Mouse (Mus musculus): Measurements from ENCODE around the gene Bcl9l.
A peak's percentile ranks its signal among the peaks of the same experiment; 100 is the strongest.
"Not testable (repeated sequence)": the region's sequence is repeated elsewhere in the genome, so short reads cannot be mapped to it uniquely, and the experiment has no call there.

Gene Bcl9l

GRCm38 (mm10) chr9:44482552-44482951, at the start of gene Bcl9l:
Gene Bcl9l, plus strand, starts transcription at chr9:44482825.
- peak; percentile 90 for DNase-seq (ENCODE audit: low spot score in 2 of 2)

- DNase-seq (ENCODE audit: low spot score in 2 of 2): no peak
Observed at GRCm38 (mm10) chr9:44435747-44436146, 46.9 kb upstream of the Bcl9l start.

GRCm38 (mm10) chr9:44440961-44441360, 41.7 kb upstream of the Bcl9l start, which contains the start of gene Foxr1:
Gene Foxr1, minus strand, starts transcription at chr9:44441136.
- no peak for DNase-seq (ENCODE audit: low spot score in 2 of 2)

GRCm38 (mm10) chr9:44444402-44445025, 38.1 kb upstream of the Bcl9l start:
- not testable (repeated sequence) for DNase-seq (ENCODE audit: low spot score in 2 of 2)

- DNase-seq (ENCODE audit: low spot score in 2 of 2): no peak
Observed at GRCm38 (mm10) chr9:44450387-44450786, 32.2 kb upstream of the Bcl9l start.

- DNase-seq (ENCODE audit: low spot score in 2 of 2): peak in 1 of 2 experiments; percentile 81
Observed at GRCm38 (mm10) chr9:44454132-44454890, 28.3 kb upstream of the Bcl9l start.

- no peak for DNase-seq (ENCODE audit: low spot score in 2 of 2)
Observed at GRCm38 (mm10) chr9:44454891-44455220, 27.8 kb upstream of the Bcl9l start, which contains the start of gene Upk2. Gene Upk2, minus strand, starts transcription at chr9:44454976.

GRCm38 (mm10) chr9:44457035-44457742, 25.4 kb upstream of the Bcl9l start:
- peak; percentile 83 to 89 for DNase-seq (ENCODE audit: low spot score in 2 of 2)

- DNase-seq (ENCODE audit: low spot score in 2 of 2): no peak
Observed at GRCm38 (mm10) chr9:44461950-44462349, 20.7 kb upstream of the Bcl9l start.

- no peak for DNase-seq (ENCODE audit: low spot score in 2 of 2)
Observed at GRCm38 (mm10) chr9:44468224-44468623, 14.4 kb upstream of the Bcl9l start.

- DNase-seq (ENCODE audit: low spot score in 2 of 2): no peak
Observed at GRCm38 (mm10) chr9:44468800-44469199, 13.8 kb upstream of the Bcl9l start.

GRCm38 (mm10) chr9:44473184-44473583, 9.4 kb upstream of the Bcl9l start:
- DNase-seq (ENCODE audit: low spot score in 2 of 2): no peak

- DNase-seq (ENCODE audit: low spot score in 2 of 2): no peak
Observed at GRCm38 (mm10) chr9:44474327-44474726, 8.3 kb upstream of the Bcl9l start.

- no peak for DNase-seq (ENCODE audit: low spot score in 2 of 2)
Observed at GRCm38 (mm10) chr9:44475936-44476335, 6.7 kb upstream of the Bcl9l start.

- DNase-seq (ENCODE audit: low spot score in 2 of 2): no peak
Observed at GRCm38 (mm10) chr9:44477339-44478228, 5.0 kb upstream of the Bcl9l start.

GRCm38 (mm10) chr9:44478229-44478921, 4.2 kb upstream of the Bcl9l start:
- DNase-seq (ENCODE audit: low spot score in 2 of 2): peak in 1 of 2 experiments; percentile 75

- no peak for DNase-seq (ENCODE audit: low spot score in 2 of 2)
Observed at GRCm38 (mm10) chr9:44478959-44479605, 3.5 kb upstream of the Bcl9l start.

- DNase-seq (ENCODE audit: low spot score in 2 of 2): peak; percentile 81 to 82
Observed at GRCm38 (mm10) chr9:44479628-44480428, 2.8 kb upstream of the Bcl9l start.

GRCm38 (mm10) chr9:44482112-44482511, 513 bp upstream of the Bcl9l start:
- no peak for DNase-seq (ENCODE audit: low spot score in 2 of 2)

Measured in frontal cortex, postnatal 14 days (tissue).